Comparison of ENCODE assay signal across 8 mouse cellular contexts in the genomic region with DNA sequence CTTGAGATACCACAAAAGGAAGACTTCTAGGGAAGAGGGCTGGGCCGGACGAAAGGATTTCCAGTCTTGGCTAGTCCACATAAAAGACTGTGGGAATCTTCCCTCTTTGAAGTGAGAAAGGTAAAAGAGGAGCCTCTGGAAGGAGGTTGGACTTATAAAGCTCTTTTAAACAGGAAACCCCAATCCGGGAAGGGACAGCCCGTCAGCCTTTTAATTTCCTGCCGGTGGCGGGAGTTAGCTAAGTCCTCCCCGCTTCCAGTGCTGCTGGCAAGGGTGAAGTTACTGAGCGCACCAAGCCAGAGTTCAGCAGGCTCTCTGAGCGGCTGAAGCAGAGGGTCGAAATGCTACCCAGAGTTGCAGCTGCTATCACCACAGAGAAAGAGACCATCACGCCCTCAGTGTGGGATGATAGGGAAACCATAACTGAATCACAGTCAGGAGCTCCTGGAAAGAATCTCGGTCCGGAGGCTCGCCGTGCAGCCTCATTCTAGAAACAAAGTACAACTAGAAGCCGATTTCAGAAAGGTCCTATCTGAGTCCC.
DNase-seq lines count a peak whose midpoint lies in the region; ATAC-seq and TF ChIP-seq lines count a peak whose summit lies in the region.

No protein-coding gene starts in this region.

- DNase-seq in embryo, embryonic 10.5 days (ENCODE audit: low spot score): peak; percentile 69
- DNase-seq in heart, adult 9 months (ENCODE audit: low spot score in 2 of 2): peak; percentile 59 to 63
- peak; percentile 76 for DNase-seq in kidney, adult 2 months
- DNase-seq in right cerebral cortex, postnatal 4 days: no peak

- H3K4me2 ChIP-seq in lung, embryonic 15.5 days: peak overlapping the region; percentile 81
- H3K4me2 ChIP-seq in stomach, embryonic 14.5 days (replicated peaks; ENCODE audit: low read depth, low read length): peak overlapping the region; percentile 63

- under 1% methylated on average over 16 of the region's 16 CpGs for WGBS in kidney, adult 2 months
- WGBS in lung, embryonic 15.5 days: under 1% methylated on average over 16 of the region's 16 CpGs
- under 1% methylated on average over 16 of the region's 16 CpGs for WGBS in stomach, embryonic 14.5 days

- peak overlapping the region; percentile 94 for H3K9ac ChIP-seq in lung, embryonic 15.5 days
- H3K9ac ChIP-seq in stomach, embryonic 14.5 days (replicated peaks; ENCODE audit: low read depth, low read length): peak overlapping the region; percentile 74

- TF ChIP-seq CTCF in kidney, adult 2 months (conservative IDR thresholded peaks at IDR 0.05; ENCODE audit: insufficient read depth, insufficient read length, low read depth, low read length): no peak

- H3K9me3 ChIP-seq in erythroblast, embryonic 14.5 days (ENCODE audit: control insufficient read depth, low read length): no peaks in the 10 kb centered on the region
- no peaks in the 10 kb centered on the region for H3K9me3 ChIP-seq in lung, embryonic 15.5 days
- no peaks in the 10 kb centered on the region for H3K9me3 ChIP-seq in stomach, embryonic 14.5 days (ENCODE audit: control insufficient read depth, low read depth, low read length)

- no peak for ATAC-seq in erythroblast, adult 5-6 weeks (replicated peaks; ENCODE audit: low FRiP score, poor library complexity, severe bottlenecking)
- 0 out of 2 replicates have a peak, but pooled peaks have one; percentile 9 for ATAC-seq in lung, embryonic 15.5 days (ENCODE audit: borderline replicate concordance, extremely low read depth, low FRiP score, low TSS enrichment)
- ATAC-seq in stomach, embryonic 14.5 days (ENCODE audit: insufficient number of reproducible peaks, insufficient read depth, low FRiP score, low read depth): no peak

- H3K4me1 ChIP-seq in erythroblast, embryonic 14.5 days (ENCODE audit: control insufficient read depth): no peaks in the 10 kb centered on the region
- peaks cover 34% of the 10 kb centered on the region for H3K4me1 ChIP-seq in kidney, adult 2 months (ENCODE audit: control insufficient read depth, insufficient read depth, low read length)
- H3K4me1 ChIP-seq in lung, embryonic 15.5 days: peaks cover 46% of the 10 kb centered on the region
- peaks cover 18% of the 10 kb centered on the region; the same call in 1 of the 2 replicates for H3K4me1 ChIP-seq in stomach, embryonic 14.5 days (ENCODE audit: control insufficient read depth, insufficient read depth, low read length)

- peaks cover 33% of the 10 kb centered on the region for H3K27me3 ChIP-seq in erythroblast, embryonic 14.5 days (ENCODE audit: control insufficient read depth)
- no peaks in the 10 kb centered on the region for H3K27me3 ChIP-seq in kidney, adult 2 months (replicated peaks; ENCODE audit: control insufficient read depth, insufficient read depth, low read length)
- H3K27me3 ChIP-seq in lung, embryonic 15.5 days: no peaks in the 10 kb centered on the region
- no peaks in the 10 kb centered on the region for H3K27me3 ChIP-seq in stomach, embryonic 14.5 days (ENCODE audit: control insufficient read depth, insufficient read depth, low read length)

- H3K4me3 ChIP-seq in erythroblast, embryonic 14.5 days (replicated peaks): peak overlapping the region; percentile 52
- peak overlapping the region; percentile 98 for H3K4me3 ChIP-seq in kidney, adult 2 months (ENCODE audit: insufficient read depth, low read depth, low read length)
- peak overlapping the region; percentile 81 for H3K4me3 ChIP-seq in lung, embryonic 15.5 days
- H3K4me3 ChIP-seq in stomach, embryonic 14.5 days (ENCODE audit: low read depth, low read length): peak overlapping the region; percentile 73

- no peaks in the 10 kb centered on the region for H3K36me3 ChIP-seq in erythroblast, embryonic 14.5 days (ENCODE audit: control insufficient read depth)
- no peaks in the 10 kb centered on the region for H3K36me3 ChIP-seq in kidney, adult 2 months (ENCODE audit: control insufficient read depth, insufficient read depth, low read length)
- H3K36me3 ChIP-seq in lung, embryonic 15.5 days: no peaks in the 10 kb centered on the region
- no peaks in the 10 kb centered on the region for H3K36me3 ChIP-seq in stomach, embryonic 14.5 days (ENCODE audit: control insufficient read depth, insufficient read depth, low read length)

- peak overlapping the region; percentile 100 for H3K27ac ChIP-seq in kidney, adult 2 months (ENCODE audit: insufficient read depth, low read depth, low read length)
- H3K27ac ChIP-seq in lung, embryonic 15.5 days: peak overlapping the region; percentile 92
- H3K27ac ChIP-seq in stomach, embryonic 14.5 days (ENCODE audit: low read length): peak overlapping the region; percentile 90

- no peak for TF ChIP-seq POLR2A in kidney, adult 2 months (IDR thresholded peaks at IDR 0.05; ENCODE audit: low read depth, low read length)
